Mouse (Mus musculus) brain, embryonic 14.5 days (tissue): ENCODE data around the gene Serpina3m.
"Not testable (repeated sequence)": the region's sequence is repeated elsewhere in the genome, so short reads cannot be mapped to it uniquely, and the experiment has no call there.

Experiments used
- CTCF ChIP-seq: fragments of 200-500 bp; IDR thresholded peaks from 2 replicates; pipeline ENCODE4 v1.5.1; 2012; ENCODE audit warnings: inconsistent platforms, mild to moderate bottlenecking, moderate library complexity, borderline replicate concordance; ENCODE audit not compliant: insufficient read depth, insufficient read length; ENCODE audit errors: extremely low read depth
- POLR2A ChIP-seq: fragments of 200-500 bp; IDR thresholded peaks from 2 replicates; pipeline ENCODE4 v1.6.1; 2012; ENCODE audit warnings: mild to moderate bottlenecking, inconsistent platforms, borderline replicate concordance; ENCODE audit not compliant: poor library complexity, insufficient read depth, insufficient read length, severe bottlenecking; ENCODE audit errors: extremely low read depth

- TF ChIP-seq CTCF, POLR2A: not testable (repeated sequence)
Measured at GRCm38 (mm10) chr12:104391057-104391456, 52.8 kb downstream of the Serpina3m start.
